Mouse (Mus musculus) T-helper 2 cell (primary cell): ENCODE results near the gene Ap1m1.

Experiments used
- in situ Hi-C: fragments of 300-600 bp; cut with MboI, MseI; formaldehyde crosslinking; loops from one replicate; pipeline ENCODE4 v1.15.1; 2025; ENCODE audit warnings: high pct_unique_total_duplicates

Ap1m1 gene

GRCm38 (mm10) chr8:72293309-72293708 lies 53.5 kb downstream of the Ap1m1 start:
- in situ Hi-C loops, result no loop called here

- in situ Hi-C loops, result no loop called here
Measured at GRCm38 (mm10) chr8:72295125-72295524, 55.3 kb downstream of the Ap1m1 start.

- in situ Hi-C loops, result no loop called here
Measured at GRCm38 (mm10) chr8:72295679-72296078, 55.9 kb downstream of the Ap1m1 start.

- in situ Hi-C loops, result no loop called here
Measured at GRCm38 (mm10) chr8:72296561-72296960, 56.7 kb downstream of the Ap1m1 start.

GRCm38 (mm10) chr8:72298928-72299327 lies 59.1 kb downstream of the Ap1m1 start:
- in situ Hi-C loops, result no loop called here

GRCm38 (mm10) chr8:72300654-72301400 lies 61.0 kb downstream of the Ap1m1 start:
- in situ Hi-C loops, result no loop called here

GRCm38 (mm10) chr8:72301497-72301896 lies 61.7 kb downstream of the Ap1m1 start:
- in situ Hi-C loops, result no loop called here

GRCm38 (mm10) chr8:72302986-72303612 lies 63.3 kb downstream of the Ap1m1 start:
- in situ Hi-C loops, result no loop called here

GRCm38 (mm10) chr8:72303633-72304032 lies 63.8 kb downstream of the Ap1m1 start:
- in situ Hi-C loops, result no loop called here

- in situ Hi-C loops, result no loop called here
Measured at GRCm38 (mm10) chr8:72305210-72305905, 65.5 kb downstream of the Ap1m1 start, which contains the start of gene Gm10282. Gene Gm10282, minus strand, starts transcription at chr8:72305260.

- in situ Hi-C loops, result no loop called here
Measured at GRCm38 (mm10) chr8:72306913-72307312, 67.1 kb downstream of the Ap1m1 start.
